Mouse (Mus musculus) CD4-positive helper T cell, adult 2 months (primary cell): ENCODE results near the gene Flvcr2.
A peak's percentile ranks its signal among the peaks of the same experiment; 100 is the strongest.

Experiments used
- DNase-seq: peaks from one replicate; pipeline ENCODE4 v3.0.0-alpha.2; 2012; ENCODE audit warnings: low read depth, missing footprints, low spot score

Flvcr2 gene

DNA sequence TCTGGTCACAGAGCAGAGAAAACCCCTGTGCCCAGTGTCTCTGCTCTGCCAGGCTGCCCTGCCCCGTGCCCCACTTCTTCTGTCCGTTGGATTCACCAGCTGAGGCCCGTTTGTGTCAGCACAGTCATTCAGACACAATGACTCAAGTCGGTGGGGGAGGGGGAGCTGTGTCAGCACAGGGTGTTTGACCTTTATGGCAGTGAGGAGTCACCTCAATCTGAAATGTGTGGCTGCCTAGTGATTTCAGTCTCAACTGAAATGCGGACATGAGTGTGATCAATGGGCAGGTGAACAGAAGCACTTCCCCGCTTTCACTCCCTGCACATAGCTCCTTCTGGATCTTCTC is 16.4 kb upstream of the Flvcr2 start:
- DNase-seq: peak; percentile 32

DNA sequence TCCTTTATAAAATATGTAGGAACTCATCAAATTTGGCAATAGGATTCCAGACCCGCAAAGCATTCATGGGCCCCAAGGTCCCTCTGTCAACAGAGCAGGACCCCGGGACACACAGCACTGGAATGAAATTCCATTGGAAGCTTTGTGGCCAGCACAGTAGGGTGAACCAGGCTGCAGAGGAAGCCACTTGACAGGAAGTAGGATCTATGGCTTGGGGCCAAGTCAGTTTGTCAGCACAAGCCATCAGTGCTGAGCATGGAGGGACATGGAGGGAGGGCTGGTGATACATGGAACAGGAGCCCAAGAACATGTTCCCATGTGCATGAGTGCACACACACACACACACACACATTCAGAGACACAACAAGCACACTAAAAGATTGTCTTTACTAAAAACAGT is 10.1 kb upstream of the Flvcr2 start:
- DNase-seq: no peak

DNA sequence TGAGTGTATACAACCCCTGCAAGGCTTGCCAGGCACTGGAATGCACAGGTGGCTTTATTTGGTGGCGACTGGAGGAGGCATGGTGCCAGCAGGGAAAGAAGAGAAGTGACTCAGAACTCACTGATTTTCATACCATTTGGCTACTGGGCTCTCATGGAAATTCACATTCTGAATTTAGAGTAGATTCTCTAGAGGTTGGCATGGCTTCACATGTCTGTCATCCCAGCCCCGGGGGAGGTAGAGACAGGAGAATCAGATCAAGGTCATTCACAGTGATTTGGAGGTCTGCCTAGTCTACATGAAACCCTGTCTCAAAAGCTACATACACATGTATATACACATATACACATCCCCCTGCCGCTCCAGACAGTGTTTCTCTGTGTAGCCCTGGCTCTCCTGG is 9.4 kb upstream of the Flvcr2 start:
- DNase-seq: no peak

DNA sequence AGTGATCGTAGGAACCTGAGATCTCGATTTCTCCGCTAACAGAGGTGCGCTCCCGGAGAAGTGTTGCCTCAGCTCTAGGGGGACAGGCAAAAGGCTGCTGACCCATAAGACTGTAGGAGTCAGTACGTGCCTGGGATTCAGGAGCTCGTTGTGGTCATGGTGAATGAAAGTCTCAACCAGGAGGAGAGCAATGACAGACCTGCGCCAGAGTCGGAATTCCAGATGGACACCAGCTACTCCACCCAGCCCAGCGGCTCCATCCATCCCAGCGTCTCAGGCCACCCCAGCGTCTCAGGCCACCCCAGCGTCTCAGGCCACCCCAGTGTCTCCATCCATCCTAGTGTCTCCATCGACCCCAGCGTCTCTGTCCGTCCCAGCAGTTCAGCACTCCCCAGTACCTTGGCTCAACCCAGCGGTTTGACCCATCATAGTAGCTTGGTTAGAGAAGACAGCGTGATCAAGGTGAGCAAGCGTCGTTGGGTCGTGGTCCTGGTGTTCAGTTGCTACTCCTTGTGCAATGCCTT is 419 bp downstream of the Flvcr2 start:
- DNase-seq: no peak

DNA sequence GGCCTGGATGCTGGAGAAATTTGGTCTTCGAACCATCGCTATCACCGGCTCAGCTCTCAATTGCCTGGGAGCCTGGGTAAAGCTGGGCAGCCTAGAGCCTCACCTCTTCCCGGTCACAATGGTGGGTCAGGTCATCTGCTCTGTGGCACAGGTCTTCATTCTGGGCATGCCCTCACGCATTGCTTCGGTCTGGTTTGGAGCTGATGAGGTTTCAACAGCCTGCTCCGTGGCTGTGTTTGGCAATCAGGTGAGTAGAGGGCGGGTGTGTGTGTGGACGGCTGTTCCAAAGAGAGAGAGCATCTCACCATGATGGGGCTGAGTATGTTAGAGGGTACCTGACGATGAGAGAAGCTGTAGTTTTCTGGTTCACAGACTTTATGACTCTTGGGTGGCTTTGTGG is 1.0 kb downstream of the Flvcr2 start:
- no peak for DNase-seq

DNA sequence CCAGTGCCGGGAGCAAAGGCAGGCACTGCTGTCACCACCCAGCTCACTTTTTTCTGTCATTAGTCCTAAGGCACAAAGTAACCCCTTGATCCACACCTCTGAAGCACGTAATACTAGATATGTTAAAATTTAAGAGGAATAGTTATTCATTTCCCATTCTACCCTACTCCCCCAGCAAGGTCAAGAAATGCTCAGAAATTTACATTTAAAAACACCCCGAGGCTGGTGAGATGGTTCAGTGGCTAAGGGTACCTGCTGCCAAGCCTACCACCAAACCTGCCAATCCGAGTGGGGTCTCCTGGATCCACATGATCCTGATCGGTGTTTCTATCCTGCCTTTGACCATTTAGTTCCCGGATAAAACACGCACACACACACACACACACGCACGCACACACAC is 3.5 kb downstream of the Flvcr2 start:
- no peak for DNase-seq

DNA sequence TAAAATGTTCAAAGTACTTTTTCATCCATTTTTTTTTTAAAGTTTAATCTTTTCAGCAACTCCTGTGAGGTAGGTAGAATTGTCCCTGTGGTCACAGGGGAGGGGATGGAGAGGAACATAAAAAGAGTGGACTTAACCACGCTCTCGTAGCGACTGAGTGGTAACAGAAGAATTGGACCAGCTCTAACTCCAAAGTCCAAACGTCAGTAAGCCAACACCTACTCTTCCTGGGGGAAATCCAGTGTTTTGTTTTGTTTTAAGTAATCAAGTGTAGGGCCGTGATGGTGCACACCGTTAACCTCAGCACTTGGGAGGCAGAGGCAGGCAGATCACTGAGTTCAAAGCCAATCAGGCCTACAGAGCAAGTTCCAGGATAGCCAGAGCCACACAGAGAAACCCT is 5.8 kb downstream of the Flvcr2 start:
- DNase-seq: no peak

DNA sequence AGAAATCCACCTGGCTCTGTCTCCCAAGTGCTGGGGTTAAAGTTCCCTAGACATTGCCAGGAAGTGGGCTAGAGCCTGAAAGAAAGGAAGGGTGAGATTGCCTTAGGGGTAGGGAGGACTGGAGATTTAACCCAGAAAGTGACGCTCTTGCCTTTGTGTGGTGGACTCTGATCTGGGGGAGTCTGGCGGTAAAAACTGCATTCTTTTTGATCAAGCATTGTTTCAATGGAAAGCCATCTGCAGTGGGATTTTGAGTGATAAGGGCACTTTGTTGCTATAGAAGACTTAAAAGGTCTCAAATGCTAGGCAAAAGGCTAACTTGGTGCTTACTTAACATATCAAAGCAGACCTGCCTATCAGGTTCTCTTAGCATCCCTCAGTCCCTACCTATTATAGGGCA is 6.9 kb downstream of the Flvcr2 start:
- no peak for DNase-seq

DNA sequence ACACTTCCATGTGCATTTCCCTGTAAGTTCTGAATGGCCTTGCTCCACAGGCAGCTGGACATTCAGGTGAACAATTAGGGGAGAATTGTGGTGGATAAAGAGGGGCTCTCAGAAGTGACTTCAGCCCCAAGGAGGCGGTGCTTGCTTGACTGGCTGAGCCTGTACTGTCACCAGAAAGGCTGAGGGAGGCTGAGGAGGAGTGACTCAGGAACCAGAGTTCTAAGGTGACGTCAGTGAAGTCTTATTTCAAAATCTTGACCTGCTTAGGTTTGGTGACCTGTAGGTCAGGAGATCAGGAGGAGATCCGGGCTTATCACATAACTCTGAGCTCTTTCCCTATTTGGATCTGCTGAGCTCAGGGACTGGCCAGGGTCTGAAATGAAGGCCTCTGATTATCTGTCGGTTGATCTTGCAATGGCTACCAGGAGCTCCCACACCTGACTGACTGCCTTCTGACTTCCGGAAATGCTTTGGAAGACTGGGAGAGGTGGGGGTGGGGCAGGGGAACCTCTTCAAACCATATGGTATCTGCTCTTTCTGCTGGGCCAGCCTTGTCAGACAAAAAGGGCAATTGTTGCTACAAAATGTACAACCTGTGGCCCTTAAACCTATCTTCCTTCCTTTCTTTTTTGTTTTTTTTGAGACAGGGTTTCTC is 8.4 kb downstream of the Flvcr2 start:
- DNase-seq: no peak

DNA sequence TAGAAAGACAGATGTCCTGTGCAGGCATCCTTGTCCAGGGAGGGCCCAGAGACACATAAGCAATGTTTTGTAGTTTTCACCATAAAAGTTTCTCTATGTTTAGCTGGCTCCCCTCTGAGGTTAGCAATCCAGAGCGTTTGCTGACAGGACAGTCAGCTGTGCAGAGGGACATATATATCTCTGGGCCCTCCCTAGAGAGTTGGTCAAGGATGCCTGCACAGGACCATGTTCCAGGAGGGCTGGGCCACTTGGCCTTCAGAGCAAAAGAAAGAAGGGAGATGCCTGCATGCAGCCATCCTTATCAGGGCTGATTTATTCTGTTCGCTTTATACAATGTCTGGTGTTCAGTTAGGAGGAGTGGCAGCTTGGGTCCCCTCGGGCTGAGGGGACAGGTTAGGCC is 10.1 kb downstream of the Flvcr2 start:
- DNase-seq: no peak

DNA sequence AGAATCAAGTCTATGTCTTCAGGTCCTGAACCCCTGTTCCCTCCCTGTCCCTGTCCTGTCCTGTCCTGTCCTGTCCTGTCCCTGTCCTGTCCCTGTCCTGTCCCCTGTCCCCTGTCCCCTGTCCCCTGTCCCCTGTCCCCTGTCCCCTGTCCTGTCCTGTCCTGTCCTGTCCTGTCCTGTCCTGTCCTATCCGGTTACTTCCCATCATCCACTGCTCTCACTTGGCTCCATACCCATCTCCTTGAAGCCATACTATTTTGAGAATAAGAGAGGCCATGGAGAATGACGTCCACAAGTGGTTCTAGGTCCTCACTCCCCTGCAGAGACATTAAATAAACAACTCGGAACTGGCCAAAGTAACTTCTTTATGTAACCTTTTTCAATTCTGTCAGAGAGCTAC is 10.7 kb downstream of the Flvcr2 start:
- DNase-seq: no peak

DNA sequence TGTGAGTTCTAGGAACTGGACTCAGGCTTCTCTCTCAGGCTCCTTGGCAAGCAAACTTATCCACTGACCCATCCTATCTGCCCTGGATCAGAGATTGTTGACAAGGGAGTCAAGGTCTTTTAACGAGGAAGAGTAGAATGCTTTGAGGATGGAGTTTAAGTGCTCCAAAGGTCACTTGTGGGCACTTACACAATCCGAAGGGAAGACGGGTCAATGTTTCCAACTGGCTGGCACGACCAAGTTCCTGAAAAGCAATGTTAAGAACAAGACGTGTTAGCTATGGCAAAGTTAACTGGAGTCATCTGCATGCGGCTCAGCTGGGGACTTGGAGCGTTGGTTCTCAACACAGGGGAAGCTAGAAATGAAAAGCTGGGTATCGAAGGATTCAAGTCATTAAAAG is 12.4 kb downstream of the Flvcr2 start:
- no peak for DNase-seq

DNA sequence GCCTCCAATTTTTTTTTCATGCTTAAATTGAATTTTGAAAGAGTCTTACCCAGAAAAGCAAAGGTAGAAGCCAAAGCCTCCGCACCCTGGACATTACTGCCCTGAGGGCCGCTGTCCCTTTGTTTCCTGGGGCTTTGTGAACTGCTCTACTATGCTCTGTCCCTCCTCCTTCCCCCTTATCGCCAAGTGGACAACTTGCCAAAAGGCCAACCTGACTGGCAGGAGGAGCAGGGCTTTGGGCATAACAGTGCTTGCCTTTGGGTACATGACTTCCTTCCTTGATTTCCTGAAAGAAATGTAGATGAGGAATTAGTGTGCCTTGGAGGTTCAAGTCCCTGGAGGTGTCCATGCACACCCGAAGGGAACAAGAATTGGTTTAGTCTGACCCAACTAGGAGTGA is 15.1 kb downstream of the Flvcr2 start:
- DNase-seq: no peak

DNA sequence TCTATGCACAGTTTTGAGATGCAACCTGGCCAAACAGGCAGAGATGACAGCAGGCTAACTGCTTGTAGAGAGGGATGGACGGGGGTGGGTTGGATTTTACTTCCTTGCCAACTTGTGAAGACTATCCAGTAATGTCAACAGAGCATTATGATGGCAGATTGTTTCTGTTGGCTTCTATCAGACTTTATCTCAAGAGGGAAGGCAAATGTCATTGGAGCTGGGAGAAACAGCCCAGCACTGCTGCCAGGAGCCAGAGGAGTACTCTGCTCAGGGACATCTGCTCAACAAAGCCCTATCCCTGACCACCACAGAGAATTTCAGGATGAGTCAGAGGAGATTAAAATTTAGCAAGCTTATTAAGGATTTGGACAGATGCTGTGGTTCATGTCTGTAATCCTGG is 18.3 kb downstream of the Flvcr2 start:
- no peak for DNase-seq

DNA sequence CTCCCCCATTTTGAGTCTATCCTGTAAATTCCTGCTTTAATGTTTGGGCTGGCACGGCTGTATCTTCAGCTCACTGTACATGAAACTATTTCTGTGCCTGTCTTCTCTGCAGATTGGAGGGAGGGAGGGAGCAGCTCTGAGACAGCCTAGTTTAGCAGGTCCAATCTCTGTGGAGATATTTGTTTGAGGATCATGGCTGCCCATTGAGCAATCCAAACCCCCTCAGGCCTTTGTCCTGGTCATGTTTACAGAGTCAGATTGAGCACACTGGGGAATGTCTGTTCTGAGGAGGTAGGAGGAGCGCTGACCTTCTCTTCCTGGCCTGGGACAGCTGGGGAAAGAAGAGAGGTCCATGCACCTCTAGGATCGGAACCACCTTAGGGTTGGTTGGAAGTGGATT is 19.9 kb downstream of the Flvcr2 start:
- no peak for DNase-seq

DNA sequence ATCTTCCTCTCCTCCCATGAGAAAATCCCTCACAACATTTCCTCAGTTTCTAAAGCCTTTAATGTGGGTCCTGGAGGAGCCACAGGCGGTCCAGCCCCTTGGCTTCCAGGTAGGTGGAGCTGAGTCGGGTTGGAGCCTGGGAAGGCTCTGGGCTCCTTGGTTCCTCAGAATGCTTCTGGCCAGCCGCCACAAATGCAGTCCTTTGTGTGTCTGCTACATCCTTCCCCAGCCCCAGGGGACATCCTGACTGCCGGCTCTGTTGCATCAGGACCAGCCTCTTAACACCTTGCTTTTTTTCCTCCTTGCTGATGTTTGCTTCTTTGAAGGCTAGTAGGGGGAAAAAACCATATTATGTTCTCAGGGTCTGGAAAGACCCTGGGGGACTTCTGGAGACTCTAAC is 21.4 kb downstream of the Flvcr2 start:
- no peak for DNase-seq

DNA sequence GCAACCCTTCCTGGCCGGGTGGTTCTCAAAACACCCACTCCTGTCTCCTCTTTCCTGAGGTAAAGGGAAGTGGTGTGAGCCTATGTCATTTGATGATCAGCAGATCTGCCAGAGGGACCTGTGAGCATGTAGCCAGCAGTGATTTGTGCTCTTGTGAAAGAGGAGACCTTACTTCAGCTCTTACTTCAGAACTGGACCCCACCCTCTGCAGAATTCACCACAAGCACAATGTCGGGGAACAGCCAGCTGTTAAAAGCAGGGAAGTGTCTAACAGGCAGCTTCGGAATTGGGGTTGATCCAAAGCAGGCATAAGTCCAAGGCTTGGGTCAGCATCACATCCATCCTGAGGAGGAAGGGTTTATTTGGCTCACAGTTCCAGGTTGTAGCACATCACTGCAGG is 25.0 kb downstream of the Flvcr2 start:
- no peak for DNase-seq

DNA sequence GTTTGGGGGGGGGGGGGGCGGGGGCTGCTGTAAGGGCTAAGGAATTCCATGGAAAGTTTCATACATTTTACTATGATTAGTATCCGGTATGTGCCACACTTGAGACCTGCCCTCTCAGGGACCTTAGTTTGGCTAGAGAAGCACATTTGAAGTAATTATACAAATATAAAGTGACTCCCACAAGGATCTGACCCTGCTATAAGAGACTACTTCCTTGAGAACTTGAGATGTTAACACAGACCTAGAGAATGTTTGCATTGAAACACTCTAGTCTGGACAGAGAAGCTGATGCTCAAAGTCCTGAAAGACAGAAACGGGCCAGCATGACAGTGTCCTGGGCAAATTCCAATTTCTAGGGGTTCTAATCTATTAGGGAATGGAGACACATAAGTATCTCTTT is 32.6 kb downstream of the Flvcr2 start:
- no peak for DNase-seq

DNA sequence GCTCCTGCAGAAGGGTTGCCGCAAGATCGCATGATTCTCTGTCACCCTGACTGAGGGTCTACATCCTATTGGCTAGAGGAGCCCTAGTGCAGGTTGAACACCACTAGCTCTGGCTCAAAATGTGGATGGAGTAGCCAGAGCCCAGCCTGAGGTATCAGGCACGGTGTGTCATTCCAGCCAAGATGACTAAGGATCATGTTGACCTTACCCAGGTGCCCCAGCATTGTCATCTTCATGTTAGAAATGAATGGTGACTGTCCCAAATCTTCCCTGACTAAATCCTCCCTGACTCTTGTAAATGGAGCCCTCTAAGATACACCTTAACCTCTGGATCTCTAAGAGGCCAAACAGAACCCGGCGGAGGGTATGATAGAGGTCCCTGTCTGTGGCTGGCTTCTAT is 33.4 kb downstream of the Flvcr2 start:
- DNase-seq: no peak

DNA sequence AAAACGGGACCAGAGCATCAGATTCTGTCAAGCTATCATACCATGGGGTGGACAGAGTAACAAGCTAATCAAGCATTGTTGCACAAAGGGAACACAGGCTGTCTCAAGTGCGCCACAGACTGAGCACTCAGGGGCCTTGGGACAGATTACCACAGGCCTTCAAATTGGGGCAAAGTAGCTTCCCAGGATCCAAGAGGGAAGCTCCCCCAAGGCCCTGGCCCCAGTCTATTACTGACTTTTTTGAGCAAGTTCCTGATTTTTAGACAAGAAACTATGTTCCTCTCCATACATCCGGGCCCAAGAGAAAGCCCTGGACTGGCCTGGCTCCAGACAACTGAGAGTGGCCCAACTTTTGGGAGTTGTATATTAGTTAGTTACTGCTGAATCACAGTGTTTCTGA is 35.3 kb downstream of the Flvcr2 start:
- DNase-seq: no peak

DNA sequence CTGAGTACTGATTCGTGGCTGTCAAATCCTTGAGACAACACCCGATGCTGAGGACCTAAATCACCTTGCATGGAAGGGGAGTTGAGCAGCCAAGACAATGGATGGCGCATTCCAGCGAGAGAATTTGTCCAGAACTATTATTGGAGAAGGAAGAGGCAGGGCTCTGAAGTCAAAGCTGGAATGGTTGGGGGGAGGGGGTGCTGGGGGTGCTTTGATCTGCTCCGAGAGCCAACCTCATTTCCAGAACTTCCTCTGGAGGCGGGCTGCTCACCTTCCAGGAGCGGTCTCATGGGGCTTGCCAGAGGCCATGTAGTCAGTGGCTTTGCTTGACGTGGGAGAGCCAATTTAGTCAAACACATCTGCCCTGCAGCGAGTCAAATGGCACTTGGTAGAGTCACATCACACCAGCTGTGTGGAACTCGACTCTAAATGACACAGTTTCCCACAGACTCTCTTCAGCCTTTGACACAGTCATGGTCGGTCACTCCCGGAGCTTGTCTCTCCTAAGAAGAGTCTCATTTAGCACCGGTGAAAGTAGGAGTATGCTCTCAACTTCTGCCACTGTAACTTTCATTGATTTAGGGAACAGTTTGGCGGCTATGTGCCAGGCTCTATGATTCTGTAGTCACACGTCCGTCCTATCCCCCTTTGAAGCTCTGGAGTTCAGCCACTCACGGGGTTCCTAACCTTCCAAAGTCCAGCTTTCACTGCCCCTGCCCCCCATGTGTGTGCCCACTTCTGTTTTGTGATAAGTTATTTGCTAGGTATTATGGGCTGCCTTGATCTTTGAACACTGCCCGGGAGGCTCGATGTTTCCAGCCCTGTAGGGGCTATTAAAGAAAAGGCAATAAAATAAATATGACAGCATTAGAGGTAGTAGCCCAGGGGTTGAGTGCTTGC is 38.8 kb downstream of the Flvcr2 start:
- no peak for DNase-seq

DNA sequence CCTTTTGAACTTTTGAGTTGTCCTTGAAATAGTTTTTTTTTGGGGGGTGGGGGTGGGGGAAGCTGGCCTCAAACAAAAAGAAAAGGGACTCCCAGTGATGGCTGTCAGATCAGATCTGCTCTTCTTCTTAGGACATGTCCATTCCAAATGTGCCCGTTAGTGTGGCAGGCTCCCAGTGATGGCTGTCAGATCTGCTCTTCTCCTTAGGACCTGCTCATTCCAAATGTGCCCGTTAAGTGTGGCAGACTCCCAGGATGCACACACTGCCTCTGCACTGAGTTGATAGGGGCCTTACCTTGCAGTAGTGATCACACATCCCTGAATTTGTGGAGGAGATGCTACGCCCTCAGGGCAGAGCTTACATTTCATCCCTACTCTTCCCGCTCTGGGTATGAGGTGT is 45.8 kb downstream of the Flvcr2 start:
- DNase-seq: no peak

DNA sequence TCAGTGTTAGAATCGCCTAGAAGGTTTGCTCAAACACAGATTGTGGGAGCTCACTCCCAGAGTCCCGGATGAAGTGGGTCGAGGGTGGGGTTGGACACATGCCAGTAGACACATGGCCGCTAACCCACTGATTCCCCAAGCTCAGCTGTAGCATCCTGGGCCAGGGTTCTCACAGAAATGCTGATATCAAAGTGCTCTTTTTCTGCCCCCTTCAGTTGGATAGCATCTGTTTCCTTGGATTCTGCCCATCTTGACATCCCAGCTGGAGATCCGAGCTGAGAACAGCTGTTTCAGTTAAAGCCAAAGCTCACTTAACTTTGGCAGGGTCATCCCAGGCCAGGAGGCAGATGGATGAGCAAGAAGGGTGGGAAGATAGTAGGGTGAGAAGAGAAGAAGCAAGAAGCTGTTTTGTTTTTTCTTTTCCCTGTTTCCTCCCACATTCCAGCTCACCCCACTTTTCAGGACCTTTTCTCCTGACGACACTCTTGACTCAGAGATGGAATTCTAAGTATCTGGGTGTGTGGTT is 46.5 kb downstream of the Flvcr2 start:
- DNase-seq: no peak
